Mouse (Mus musculus): ENCODE measurements around the gene Crcp.

DNA sequence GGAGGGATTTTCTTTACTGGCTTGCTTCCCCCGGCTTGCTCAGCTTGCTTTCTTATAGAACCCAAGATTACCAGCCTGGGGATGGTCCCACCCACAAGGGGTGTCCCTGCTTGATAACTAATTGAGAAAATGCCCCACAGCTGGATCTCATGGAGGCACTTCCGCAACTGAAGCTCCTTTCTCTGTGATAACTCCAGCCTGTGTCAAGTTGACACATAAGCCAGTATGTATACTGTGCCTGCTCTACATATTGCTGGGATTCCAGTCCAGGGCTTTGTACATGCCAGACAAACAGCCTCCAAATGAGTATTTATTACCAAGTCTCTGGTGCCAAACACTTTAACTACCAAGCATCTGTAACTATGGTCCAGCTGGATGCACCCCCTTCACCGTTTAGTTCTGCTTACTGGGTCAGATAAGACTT, 38.8 kb downstream of the Crcp start:
- TF ChIP-seq CTCF (IDR thresholded peaks at IDR 0.05; ENCODE audit: low read depth) (no peak), EP300 (IDR thresholded peaks at IDR 0.05; ENCODE audit: low read depth) (no peak)

Measured in liver, postnatal 0 days (tissue).